In genomic region chr11:101085617-101086322, GRCm38 (mm10) we compare ENCODE assay signal across 8 mouse cellular contexts. TPM values are rescaled to one million over a fixed set of nuclear protein-coding genes. Genes with fewer than 3 reads are reported as not detected.
DNase-seq lines count a peak whose midpoint lies in the region; ATAC-seq lines count a peak whose summit lies in the region.

No protein-coding gene starts in this region.

- ATAC-seq in lung, embryonic 16.5 days (ENCODE audit: low read depth): no peak
- ATAC-seq in limb, embryonic 12.5 days (ENCODE audit: insufficient number of reproducible peaks, insufficient read depth, low FRiP score, low TSS enrichment, low read depth): no peak
- no peak for ATAC-seq in stomach, embryonic 16.5 days (ENCODE audit: insufficient read depth, low FRiP score)

- H3K27ac ChIP-seq in lung, embryonic 16.5 days (ENCODE audit: low read length): no peak overlapping the region
- peak overlapping the region; percentile 83; the same call in 1 of the 2 replicates for H3K27ac ChIP-seq in limb, embryonic 12.5 days
- peak overlapping the region; percentile 90; the same call in 1 of the 2 replicates for H3K27ac ChIP-seq in stomach, embryonic 16.5 days (ENCODE audit: low read length)

- H3K36me3 ChIP-seq in lung, embryonic 16.5 days (ENCODE audit: control insufficient read depth, insufficient read depth, low read length): peaks cover 12% of the 10 kb centered on the region
- H3K36me3 ChIP-seq in limb, embryonic 12.5 days: peaks cover 38% of the 10 kb centered on the region
- H3K36me3 ChIP-seq in stomach, embryonic 16.5 days (ENCODE audit: control insufficient read depth, insufficient read depth, low read length): peaks cover 4% of the 10 kb centered on the region; the same call in 1 of the 2 replicates

- H3K9ac ChIP-seq in lung, embryonic 16.5 days (ENCODE audit: low read length): 0 out of 2 replicates have a peak overlapping the region, but pooled peaks have one; percentile 35
- H3K9ac ChIP-seq in limb, embryonic 12.5 days (replicated peaks): no peak overlapping the region
- peak overlapping the region; percentile 64; the same call in 1 of the 2 replicates for H3K9ac ChIP-seq in stomach, embryonic 16.5 days (ENCODE audit: low read length)

- H3K4me1 ChIP-seq in lung, embryonic 16.5 days (replicated peaks; ENCODE audit: control insufficient read depth, insufficient read depth, low read length): peaks cover 28% of the 10 kb centered on the region
- peaks cover 30% of the 10 kb centered on the region for H3K4me1 ChIP-seq in limb, embryonic 12.5 days (replicated peaks)
- peaks cover 34% of the 10 kb centered on the region for H3K4me1 ChIP-seq in stomach, embryonic 16.5 days (ENCODE audit: control insufficient read depth, insufficient read depth, low read length)

- 87% methylated on average over 18 of the region's 18 CpGs for WGBS in lung, embryonic 16.5 days
- WGBS in limb, embryonic 12.5 days: 92% methylated on average over 18 of the region's 18 CpGs
- 91% methylated on average over 18 of the region's 18 CpGs for WGBS in stomach, embryonic 16.5 days

- no peak overlapping the region for H3K4me2 ChIP-seq in lung, embryonic 16.5 days (ENCODE audit: low read depth, low read length)
- 0 out of 2 replicates have a peak overlapping the region, but pooled peaks have one; percentile 93 for H3K4me2 ChIP-seq in limb, embryonic 12.5 days
- peak overlapping the region; percentile 81; the same call in 1 of the 2 replicates for H3K4me2 ChIP-seq in stomach, embryonic 16.5 days (ENCODE audit: low read depth, low read length)

- H3K27me3 ChIP-seq in lung, embryonic 16.5 days (ENCODE audit: control insufficient read depth, insufficient read depth, low read depth, low read length): peaks cover 6% of the 10 kb centered on the region
- peaks cover 12% of the 10 kb centered on the region for H3K27me3 ChIP-seq in limb, embryonic 12.5 days
- 0 out of 2 replicates have a peak, but pooled peaks cover 2% of the 10 kb centered on the region for H3K27me3 ChIP-seq in stomach, embryonic 16.5 days (ENCODE audit: control insufficient read depth, insufficient read depth, low read length)

- DNase-seq in cerebellum, adult 8-10 months: peak; percentile 21
- DNase-seq in cerebellum, postnatal 14 days: no peak
- no peak for DNase-seq in lung, adult 18-20 months
- no peak for DNase-seq in thymus, postnatal 10 days (ENCODE audit: low spot score in 2 of 2)
- DNase-seq in adipocyte (ENCODE audit: low spot score): no peak

- H3K9me3 ChIP-seq in lung, embryonic 16.5 days (ENCODE audit: control insufficient read depth, low read length): no peaks in the 10 kb centered on the region
- no peaks in the 10 kb centered on the region for H3K9me3 ChIP-seq in limb, embryonic 12.5 days
- no peaks in the 10 kb centered on the region for H3K9me3 ChIP-seq in stomach, embryonic 16.5 days (replicated peaks; ENCODE audit: control insufficient read depth, low read length)

- H3K4me3 ChIP-seq in lung, embryonic 16.5 days (ENCODE audit: low read length): no peak overlapping the region
- no peak overlapping the region for H3K4me3 ChIP-seq in limb, embryonic 12.5 days (replicated peaks)
- H3K4me3 ChIP-seq in stomach, embryonic 16.5 days (replicated peaks; ENCODE audit: low read length): no peak overlapping the region

RNA-seq across cellular contexts. Expression of gene Mlx, which starts 1.3 kb away (rescaled TPM):
- polyA plus RNA-seq in lung, embryonic 16.5 days (2015; fragmentation: Nextera tagmentation; extraction: Ambion mirVana): 41.3 and 60.3 TPM in 2 replicates
- polyA plus RNA-seq in limb, embryonic 12.5 days (2016; fragmentation: Nextera tagmentation; extraction: Ambion mirVana): 40.4 and 43.1 TPM in 2 replicates
- polyA plus RNA-seq in stomach, embryonic 16.5 days (2015; fragmentation: Nextera tagmentation; extraction: Ambion mirVana): 57.4 and 60.5 TPM in 2 replicates

RNA-seq across cellular contexts. Expression of gene Coasy, which starts 3.4 kb away (rescaled TPM):
- polyA plus RNA-seq in lung, embryonic 16.5 days (2015; fragmentation: Nextera tagmentation; extraction: Ambion mirVana): 39.7 and 45.1 TPM in 2 replicates
- 43.6 and 46.5 TPM in 2 replicates for polyA plus RNA-seq in limb, embryonic 12.5 days (2016; fragmentation: Nextera tagmentation; extraction: Ambion mirVana)
- polyA plus RNA-seq in stomach, embryonic 16.5 days (2015; fragmentation: Nextera tagmentation; extraction: Ambion mirVana): 38.9 and 41.8 TPM in 2 replicates

RNA-seq across cellular contexts. Expression of gene Hsd17b1, which starts 7.6 kb away (rescaled TPM):
- polyA plus RNA-seq in lung, embryonic 16.5 days (2015; fragmentation: Nextera tagmentation; extraction: Ambion mirVana): 0.15 and 0.19 TPM in 2 replicates
- polyA plus RNA-seq in limb, embryonic 12.5 days (2016; fragmentation: Nextera tagmentation; extraction: Ambion mirVana): not detected in 2 replicates
- polyA plus RNA-seq in stomach, embryonic 16.5 days (2015; fragmentation: Nextera tagmentation; extraction: Ambion mirVana): 0.30 TPM in 1 of 2 replicates, not detected in the other

RNA-seq across cellular contexts. Expression of gene Psmc3ip, which starts 9.5 kb away (rescaled TPM):
- 29.3 and 32.3 TPM in 2 replicates for polyA plus RNA-seq in lung, embryonic 16.5 days (2015; fragmentation: Nextera tagmentation; extraction: Ambion mirVana)
- polyA plus RNA-seq in limb, embryonic 12.5 days (2016; fragmentation: Nextera tagmentation; extraction: Ambion mirVana): 54.3 and 55.7 TPM in 2 replicates
- polyA plus RNA-seq in stomach, embryonic 16.5 days (2015; fragmentation: Nextera tagmentation; extraction: Ambion mirVana): 21.4 and 23.4 TPM in 2 replicates

RNA-seq across cellular contexts. Expression of gene Naglu, which starts 16.0 kb away (rescaled TPM):
- polyA plus RNA-seq in lung, embryonic 16.5 days (2015; fragmentation: Nextera tagmentation; extraction: Ambion mirVana): 20.6 and 23.1 TPM in 2 replicates
- polyA plus RNA-seq in limb, embryonic 12.5 days (2016; fragmentation: Nextera tagmentation; extraction: Ambion mirVana): 8.0 and 8.1 TPM in 2 replicates
- 17.0 and 17.2 TPM in 2 replicates for polyA plus RNA-seq in stomach, embryonic 16.5 days (2015; fragmentation: Nextera tagmentation; extraction: Ambion mirVana)
